Mouse (Mus musculus) stomach, embryonic 16.5 days (tissue): ENCODE results near the gene Odf4. TPM values are rescaled to one million over a fixed set of nuclear protein-coding genes. Genes with fewer than 3 reads are reported as not detected.
A peak's percentile ranks its signal among the peaks of the same experiment; 100 is the strongest.
"Not testable (repeated sequence)": the region's sequence is repeated elsewhere in the genome, so short reads cannot be mapped to it uniquely, and the experiment has no call there.

Experiments
- ATAC-seq: fragments of 200-750 bp; cut with Nextera tagmentation; 2 replicates; pipeline ENCODE4 v1.8.0; 2017; ENCODE audit warnings: moderate number of reproducible peaks, moderate TSS enrichment; ENCODE audit not compliant: insufficient read depth, low FRiP score
- H3K27ac ChIP-seq: fragments of 300-500 bp; sonication (generic); 2 replicates; pipeline ENCODE4 v1.5.1; 2014; ENCODE audit warnings: low read length
- H3K27me3 ChIP-seq: fragments of 300-500 bp; sonication (generic); 2 replicates; pipeline ENCODE4 v1.6.1; 2014; ENCODE audit warnings: low read length, control low read depth, mixed read lengths; ENCODE audit not compliant: control insufficient read depth, insufficient read depth
- H3K36me3 ChIP-seq: fragments of 300-500 bp; sonication (generic); 2 replicates; pipeline ENCODE4 v1.6.1; 2014; ENCODE audit warnings: low read length; ENCODE audit not compliant: control insufficient read depth, insufficient read depth
- H3K4me1 ChIP-seq: fragments of 300-500 bp; sonication (generic); 2 replicates; pipeline ENCODE4 v1.6.1; 2014; ENCODE audit warnings: low read length, control low read depth, mixed read lengths; ENCODE audit not compliant: control insufficient read depth, insufficient read depth
- H3K4me2 ChIP-seq: fragments of 300-500 bp; sonication (generic); 2 replicates; pipeline ENCODE4 v1.6.1; 2014; ENCODE audit warnings: low read depth, low read length, mixed read lengths
- H3K4me3 ChIP-seq: fragments of 300-500 bp; sonication (generic); replicated peaks from 2 replicates; pipeline ENCODE4 v1.5.1; 2014; ENCODE audit warnings: mild to moderate bottlenecking, low read length
- H3K9ac ChIP-seq: fragments of 300-500 bp; sonication (generic); 2 replicates; pipeline ENCODE4 v1.6.1; 2014; ENCODE audit warnings: low read length
- H3K9me3 ChIP-seq: fragments of 300-500 bp; sonication (generic); replicated peaks from 2 replicates; pipeline ENCODE4 v1.6.1; 2016; ENCODE audit warnings: low read length, control low read depth; ENCODE audit not compliant: control insufficient read depth
- WGBS: fragments of 180-500 bp; shearing (Covaris S2); extraction: QIAGEN DNeasy Blood & Tissue Kit; methylation state at CpG from one replicate; pipeline ENCODE4 v1.1.7; 2014; 5-methylcytosine and 5-hydroxymethylcytosine counted together
- polyA plus RNA-seq: library from polyadenylated mRNA; unstranded; fragments of >200 nt; fragmentation: Nextera tagmentation; extraction: Ambion mirVana; gene quantifications from 2 replicates; pipeline ENCODE4 v1.2.1, GENCODE M21; 2015

Gene Odf4
- polyA plus RNA-seq: 0.30 TPM in 1 of 2 replicates, not detected in the other

DNA sequence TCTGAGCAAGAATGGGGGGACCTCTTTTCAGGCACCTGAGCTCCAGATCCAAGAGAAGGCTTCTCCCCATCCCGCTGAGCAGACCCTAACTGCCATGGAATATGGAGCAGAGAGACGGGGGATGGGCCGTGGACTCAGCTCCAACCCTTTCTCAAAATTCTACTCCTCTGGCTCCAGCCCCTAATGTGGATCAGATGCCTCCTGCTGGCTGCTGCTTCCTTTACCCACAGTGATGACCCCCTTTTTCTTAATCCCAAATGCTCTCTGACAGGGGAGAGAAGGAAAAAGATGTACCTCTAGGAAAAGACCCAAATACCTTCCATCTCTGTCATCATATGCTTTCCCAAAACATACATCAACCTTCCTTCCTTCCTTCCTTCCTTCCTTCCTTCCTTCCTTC lies at the start of gene Odf4:
Gene Odf4 (minus strand): TSS at position 101 of the 400 bp plus-strand sequence.
- H3K9me3 ChIP-seq: no peaks in the 10 kb centered on the region
- peaks cover 3% of the 10 kb centered on the region; the same call in 1 of the 2 replicates for H3K4me1 ChIP-seq
- WGBS: 82% methylated on average over 3 of the region's 3 CpGs
- H3K9ac ChIP-seq: no peak within 1 kb of the TSS
- no peak within 1 kb of the TSS for H3K27ac ChIP-seq
- H3K4me3 ChIP-seq: no peak within 1 kb of the TSS
- H3K36me3 ChIP-seq: no peaks in the 10 kb centered on the region
- ATAC-seq: no peak
- H3K4me2 ChIP-seq: no peak within 1 kb of the TSS
- H3K27me3 ChIP-seq: no peaks in the 10 kb centered on the region

DNA sequence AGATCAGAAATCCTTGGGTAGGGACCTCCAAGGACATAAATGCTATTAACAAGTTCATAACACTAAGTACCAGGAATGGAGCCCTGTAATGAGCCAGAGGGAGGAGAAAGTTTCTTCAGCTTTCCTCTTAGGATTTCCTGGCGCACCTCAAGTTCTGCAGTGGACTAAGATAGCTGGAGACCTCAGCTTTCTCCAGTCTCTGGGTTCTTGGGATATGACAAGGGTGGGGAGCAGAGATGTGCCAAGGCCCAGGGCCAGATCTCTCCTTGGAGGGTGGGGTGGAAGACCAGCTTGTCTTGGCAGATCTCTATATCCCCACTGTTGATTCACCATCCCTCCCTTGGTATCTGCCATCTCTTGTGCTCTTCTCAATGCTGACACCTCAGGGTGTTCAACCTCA lies 48.7 kb upstream of the Odf4 start:
- peaks cover 15% of the 10 kb centered on the region for H3K4me1 ChIP-seq
- no peaks in the 10 kb centered on the region for H3K27me3 ChIP-seq
- no peaks in the 10 kb centered on the region for H3K9me3 ChIP-seq
- no peak overlapping the region for H3K9ac ChIP-seq
- no peaks in the 10 kb centered on the region for H3K36me3 ChIP-seq
- no peak overlapping the region for H3K4me2 ChIP-seq
- no peak overlapping the region for H3K27ac ChIP-seq
- H3K4me3 ChIP-seq: no peak overlapping the region
- ATAC-seq: no peak
- WGBS: 83% methylated on average over 1 of the region's 1 CpGs

DNA sequence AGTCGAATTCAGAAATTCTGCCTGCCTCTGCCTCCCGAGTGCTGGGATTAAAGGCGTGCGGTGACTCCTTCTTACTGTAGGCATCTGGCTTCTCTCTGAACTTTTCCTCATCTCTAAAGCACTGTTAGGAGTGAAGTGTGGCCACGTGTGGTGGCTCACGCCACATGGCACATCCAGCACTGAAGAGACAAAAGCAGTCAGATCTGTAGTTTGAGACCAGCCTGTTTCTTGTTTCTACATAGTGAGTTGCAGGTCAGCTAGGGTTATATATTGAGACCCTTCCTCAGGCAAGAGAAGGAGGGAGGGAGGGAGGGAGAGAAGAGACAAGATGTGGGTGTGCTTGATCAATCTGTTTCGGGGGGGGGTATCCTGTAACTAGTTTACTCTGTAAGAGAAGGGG lies 48.2 kb upstream of the Odf4 start, which contains the start of gene Rangrf:
Gene Rangrf (minus strand): TSS at position 101 of the 400 bp plus-strand sequence.
- no peak for ATAC-seq
- WGBS: 77% methylated on average over 7 of the region's 7 CpGs
- H3K36me3 ChIP-seq: no peaks in the 10 kb centered on the region
- peaks cover 12% of the 10 kb centered on the region; the same call in 1 of the 2 replicates for H3K4me1 ChIP-seq
- no peaks in the 10 kb centered on the region for H3K27me3 ChIP-seq
- no peak within 1 kb of the TSS for H3K27ac ChIP-seq
- no peaks in the 10 kb centered on the region for H3K9me3 ChIP-seq
- H3K4me2 ChIP-seq: peak within 1 kb of the TSS; percentile 73
- H3K9ac ChIP-seq: peak within 1 kb of the TSS; percentile 49
- H3K4me3 ChIP-seq: peak within 1 kb of the TSS; percentile 54

DNA sequence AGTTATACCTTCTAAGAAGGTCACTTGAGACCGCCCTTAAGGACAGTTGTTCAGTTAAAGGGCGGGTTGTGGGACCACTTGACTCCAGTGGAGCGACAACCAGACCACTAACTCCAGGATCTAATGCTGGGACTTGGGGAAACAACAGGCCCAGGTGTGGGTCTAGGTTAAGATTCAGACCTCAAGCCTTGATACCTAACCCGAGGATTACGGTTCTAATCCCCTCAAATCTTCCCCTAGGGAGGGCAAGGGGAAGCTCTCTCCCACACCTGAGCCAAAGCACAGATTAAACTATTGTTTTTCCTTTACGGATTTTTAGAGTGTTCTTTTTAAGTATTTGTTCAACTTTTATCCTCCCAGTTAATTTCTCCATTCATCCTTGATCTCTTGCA lies 47.2 kb upstream of the Odf4 start:
- ATAC-seq: no peak
- peak overlapping the region; percentile 49 for H3K9ac ChIP-seq

DNA sequence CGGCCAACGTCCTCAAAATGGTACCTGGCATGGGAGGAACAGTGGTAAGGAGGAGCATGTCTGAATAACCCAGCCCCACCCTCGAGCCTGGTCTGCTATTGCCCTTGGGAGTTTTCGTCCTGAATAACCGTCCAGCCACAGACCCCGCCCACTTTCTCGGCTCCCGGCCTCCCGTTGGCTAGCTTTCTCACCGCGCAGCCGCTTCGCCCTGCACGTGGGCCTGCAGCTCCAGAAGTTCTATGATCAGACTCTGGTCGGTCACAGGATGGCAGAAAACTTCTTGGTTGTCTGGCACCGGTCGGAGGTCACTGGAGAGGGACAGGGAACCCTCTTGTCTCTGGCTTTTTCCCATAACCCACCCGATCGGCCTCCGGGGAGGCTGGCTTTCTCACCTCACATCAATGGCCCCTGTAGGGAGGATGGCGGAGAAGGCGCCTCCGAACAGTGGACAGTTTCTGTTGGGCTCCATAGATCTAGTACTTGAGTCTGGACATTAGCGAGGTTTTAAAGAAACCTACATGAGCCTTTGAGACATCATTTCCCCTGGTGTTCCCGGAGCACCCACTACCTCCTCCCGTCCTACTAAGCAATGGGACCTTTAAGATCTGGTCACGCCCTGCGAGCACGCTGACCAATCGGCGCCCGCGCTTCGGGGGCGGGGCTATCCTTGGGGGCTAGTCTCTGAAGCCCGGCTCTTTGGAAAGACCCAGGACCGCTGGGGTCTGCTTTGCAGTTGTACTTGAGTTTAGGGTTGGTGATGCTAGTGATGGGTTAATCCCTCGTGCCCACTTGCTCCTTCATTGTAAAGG lies 46.6 kb upstream of the Odf4 start:
- H3K27ac ChIP-seq, H3K9me3 ChIP-seq, H3K27me3 ChIP-seq, H3K36me3 ChIP-seq: not testable (repeated sequence)
- peak overlapping the region; percentile 64 for H3K9ac ChIP-seq
- WGBS: under 1% methylated on average over 37 of the region's 38 CpGs
- H3K4me2 ChIP-seq: peak overlapping the region; percentile 73
- H3K4me3 ChIP-seq: peak overlapping the region; percentile 54
- ATAC-seq: peak; percentile 91
- H3K4me1 ChIP-seq: peaks cover 12% of the 10 kb centered on the region; the same call in 1 of the 2 replicates

More for the DNA sequence above, 47.2 kb upstream of the Odf4 start:
- H3K27me3 ChIP-seq: no peaks in the 10 kb centered on the region
- no peaks in the 10 kb centered on the region for H3K9me3 ChIP-seq
- peak overlapping the region; percentile 54 for H3K4me3 ChIP-seq
- peak overlapping the region; percentile 73 for H3K4me2 ChIP-seq
- peaks cover 12% of the 10 kb centered on the region; the same call in 1 of the 2 replicates for H3K4me1 ChIP-seq
- no peak overlapping the region for H3K27ac ChIP-seq
- no peaks in the 10 kb centered on the region for H3K36me3 ChIP-seq
- 36% methylated on average over 6 of the region's 6 CpGs for WGBS

DNA sequence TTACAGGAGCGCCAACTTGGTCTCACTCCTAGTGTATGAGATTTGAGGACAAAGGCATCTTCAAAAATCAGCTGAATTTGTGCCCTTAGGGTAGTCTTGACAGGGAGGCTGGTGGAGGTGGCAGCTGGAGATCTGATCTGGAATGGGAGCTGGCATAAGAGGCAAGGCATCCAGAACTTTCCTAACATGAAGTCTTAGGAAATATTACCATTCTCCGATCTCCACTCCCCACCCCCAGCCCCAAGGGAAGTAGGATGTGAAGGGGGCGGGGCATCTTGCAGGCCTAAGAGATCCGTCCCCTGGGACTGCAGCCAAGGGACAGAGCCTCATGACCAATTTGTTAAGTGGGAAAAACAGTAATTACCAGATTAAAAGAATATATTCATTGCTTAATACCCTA lies 43.4 kb upstream of the Odf4 start:
- Histone ChIP-seq H3K4me1 (peaks cover 18% of the 10 kb centered on the region), H3K27ac (no peak overlapping the region), H3K4me3 (no peak overlapping the region), H3K36me3 (no peaks in the 10 kb centered on the region), H3K9ac (no peak overlapping the region), H3K27me3 (no peaks in the 10 kb centered on the region), H3K9me3 (no peaks in the 10 kb centered on the region), H3K4me2 (no peak overlapping the region)
- WGBS: 64% methylated on average over 4 of the region's 4 CpGs
- no peak for ATAC-seq

DNA sequence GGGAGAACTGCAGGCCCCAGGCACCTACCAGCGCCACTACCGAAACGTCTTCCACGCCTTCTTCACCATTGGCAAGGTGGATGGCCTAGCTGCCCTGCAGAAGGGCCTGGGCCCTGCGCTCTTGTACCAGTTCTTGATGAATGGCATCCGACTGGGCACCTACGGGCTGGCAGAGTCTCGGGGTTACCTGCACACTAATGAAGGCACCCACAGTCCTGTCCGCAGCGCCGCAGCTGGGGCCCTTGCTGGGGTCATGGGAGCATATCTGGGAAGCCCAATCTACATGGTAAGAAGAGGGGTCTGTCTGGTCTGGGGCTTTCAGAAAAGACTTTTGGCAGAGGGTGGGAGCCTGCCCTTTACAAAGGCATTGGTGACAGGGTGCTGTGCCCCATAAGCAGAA lies 41.9 kb upstream of the Odf4 start:
- 84% methylated on average over 11 of the region's 11 CpGs for WGBS
- 0 out of 2 replicates have a peak overlapping the region, but pooled peaks have one; percentile 52 for H3K9ac ChIP-seq
- H3K27ac ChIP-seq: no peak overlapping the region
- peaks cover 11% of the 10 kb centered on the region for H3K4me1 ChIP-seq
- H3K36me3 ChIP-seq: no peaks in the 10 kb centered on the region
- no peaks in the 10 kb centered on the region for H3K27me3 ChIP-seq
- no peak for ATAC-seq
- H3K9me3 ChIP-seq: no peaks in the 10 kb centered on the region
- no peak overlapping the region for H3K4me3 ChIP-seq
- peak overlapping the region; percentile 90; the same call in 1 of the 2 replicates for H3K4me2 ChIP-seq

DNA sequence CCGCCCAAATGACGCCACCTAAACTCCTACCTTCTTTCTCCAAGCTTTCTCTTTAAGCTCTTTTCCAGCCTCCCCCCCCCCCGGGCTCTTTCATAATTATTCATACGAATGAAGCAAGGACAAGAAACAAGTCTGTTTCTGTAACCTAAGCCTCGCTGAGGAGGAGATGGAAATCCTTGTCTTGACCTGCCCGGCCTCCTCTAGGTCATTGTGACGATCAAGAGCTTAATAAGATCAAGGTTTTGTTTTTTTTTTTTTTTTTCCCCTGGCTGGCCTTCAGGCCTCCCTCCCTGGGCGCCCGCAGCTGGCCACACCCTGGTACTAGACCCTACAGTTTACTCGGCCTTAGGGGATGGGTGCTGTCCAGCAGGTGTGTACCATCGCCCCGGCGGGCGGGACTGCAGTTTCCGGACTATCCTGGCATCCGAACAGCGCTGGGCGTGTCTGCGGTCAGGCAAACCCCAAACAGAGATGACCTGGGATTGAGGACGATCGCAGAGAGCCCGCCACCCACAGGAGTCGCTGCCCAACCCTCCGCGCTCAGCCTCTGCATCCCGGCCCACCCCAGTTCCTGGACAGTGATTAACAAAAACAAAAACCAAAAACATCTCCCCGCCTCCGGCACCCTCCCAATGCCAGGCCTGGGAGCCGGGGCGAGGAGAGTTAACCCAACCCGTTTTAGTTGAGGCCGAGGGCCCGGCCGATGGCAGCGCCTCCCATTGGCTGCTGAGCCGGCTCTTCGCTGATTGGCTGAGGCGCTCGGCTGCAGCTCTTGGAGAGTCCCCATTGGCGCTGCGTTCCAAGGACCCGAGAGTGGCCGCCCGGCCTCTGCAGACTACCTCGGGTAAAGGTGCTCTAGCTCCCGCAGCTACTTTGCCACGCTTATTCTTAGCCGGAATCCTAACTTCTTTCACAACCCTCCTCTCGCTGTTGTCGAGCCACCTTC lies 40.7 kb upstream of the Odf4 start, which contains the start of gene Slc25a35:
Gene Slc25a35 (plus strand): TSS at position 795 of the 946 bp plus-strand sequence.
- under 1% methylated on average over 50 of the region's 50 CpGs for WGBS
- H3K4me3 ChIP-seq: peak within 1 kb of the TSS; percentile 60
- peak; percentile 94 for ATAC-seq
- H3K27ac ChIP-seq: peak within 1 kb of the TSS; percentile 66
- no peaks in the 10 kb centered on the region for H3K27me3 ChIP-seq
- peak within 1 kb of the TSS; percentile 62 for H3K9ac ChIP-seq
- no peaks in the 10 kb centered on the region for H3K36me3 ChIP-seq
- no peaks in the 10 kb centered on the region for H3K9me3 ChIP-seq
- peak within 1 kb of the TSS; percentile 90 for H3K4me2 ChIP-seq
- peaks cover 7% of the 10 kb centered on the region for H3K4me1 ChIP-seq
